Mouse (Mus musculus) induced T-regulatory cell, adult 2 months (primary cell): Measurements from ENCODE around the gene Arrdc3.

Source experiments
- DNase-seq: peaks from one replicate; pipeline ENCODE4 v3.0.0-alpha.2; 2012; ENCODE audit warnings: low read depth

Arrdc3 gene

GRCm38 (mm10) chr13:80920939-80921338 is 37.8 kb downstream of the Arrdc3 start:
- no peak for DNase-seq

GRCm38 (mm10) chr13:80921593-80922327 is 38.6 kb downstream of the Arrdc3 start:
- DNase-seq: no peak

DNA sequence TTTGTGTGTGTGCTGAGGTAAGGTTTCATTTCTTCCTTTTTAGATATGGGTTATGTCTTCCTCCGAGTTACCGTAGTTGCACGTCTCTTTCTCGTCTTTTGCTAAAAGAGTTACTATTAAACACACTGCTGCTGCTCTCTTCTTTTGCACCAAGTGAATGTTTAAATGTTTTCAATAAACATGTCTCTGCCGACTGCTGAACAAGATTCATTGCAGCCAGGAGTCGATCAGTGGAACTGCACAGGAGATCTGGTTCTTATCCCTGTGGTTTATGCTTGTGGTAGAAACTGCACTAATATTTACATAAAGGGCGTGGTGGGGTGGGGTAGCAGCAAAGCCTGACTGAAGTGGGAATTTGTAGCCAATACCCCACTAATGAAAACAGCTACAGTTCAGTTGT is 45.0 kb downstream of the Arrdc3 start:
- DNase-seq: no peak

DNA sequence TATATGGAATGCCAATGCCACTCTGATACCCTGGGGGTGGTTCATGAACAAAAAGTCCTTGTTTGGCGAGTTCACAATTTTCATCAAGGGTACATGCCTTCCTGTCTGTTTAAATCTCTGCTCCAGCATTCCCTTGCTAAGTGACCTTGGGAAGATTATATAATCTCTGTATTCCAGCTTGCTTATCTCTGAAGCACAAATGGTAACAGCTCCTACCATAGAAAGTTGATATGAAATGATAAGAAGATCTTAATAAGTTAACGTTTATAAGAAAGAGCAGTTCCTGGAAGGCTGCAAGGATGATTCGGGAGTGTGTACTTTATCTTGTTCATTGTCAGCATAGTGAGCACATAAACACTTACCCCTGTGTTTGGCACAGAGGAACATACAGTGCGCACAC is 46.8 kb downstream of the Arrdc3 start:
- no peak for DNase-seq

DNA sequence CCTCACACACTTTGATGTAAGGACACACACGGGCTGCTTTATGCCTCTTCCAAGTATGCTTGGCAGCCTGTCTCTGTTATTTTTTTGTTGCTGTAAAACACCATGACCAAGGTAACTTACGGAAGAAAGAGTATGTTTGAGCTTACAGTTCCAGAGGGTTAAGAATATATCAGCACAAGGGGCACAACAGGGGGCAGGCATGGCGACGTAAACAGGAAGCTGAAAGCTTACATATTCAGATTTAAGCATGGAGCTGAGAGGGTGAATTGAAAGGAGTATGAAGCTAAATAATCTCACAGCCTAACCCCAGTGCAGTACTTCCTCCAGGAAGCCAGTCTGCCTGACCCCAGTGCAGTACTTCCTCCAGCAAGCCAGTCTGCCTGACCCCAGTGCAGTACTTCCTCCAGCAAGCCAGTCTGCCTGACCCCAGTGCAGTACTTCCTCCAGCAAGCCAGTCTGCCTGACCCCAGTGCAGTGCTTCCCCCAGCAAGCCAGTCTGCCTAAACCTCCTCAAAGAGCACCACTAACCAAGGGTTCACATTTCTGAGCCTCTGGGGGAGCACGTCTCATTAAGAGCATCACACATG is 49.7 kb downstream of the Arrdc3 start:
- DNase-seq: no peak

- DNase-seq: no peak
Measured at GRCm38 (mm10) chr13:80936426-80936825, 53.2 kb downstream of the Arrdc3 start.

GRCm38 (mm10) chr13:80939228-80939627 is 56.0 kb downstream of the Arrdc3 start:
- DNase-seq: no peak

DNA sequence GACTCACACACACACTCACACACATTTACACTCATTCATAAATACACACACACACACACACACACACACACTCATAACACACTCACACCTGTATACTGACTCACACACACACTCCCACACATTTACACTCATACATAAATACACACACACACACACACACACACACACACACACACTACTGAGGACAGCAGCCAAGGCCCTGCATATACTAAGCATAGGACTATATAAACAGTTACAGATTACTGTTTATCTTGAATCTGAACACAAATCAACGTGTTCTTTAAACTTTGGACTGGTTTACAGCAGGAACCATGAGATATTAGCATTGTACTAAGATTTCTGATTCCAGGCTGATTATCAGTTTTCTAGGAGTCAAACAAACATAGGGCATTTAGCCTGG is 56.7 kb downstream of the Arrdc3 start:
- DNase-seq: no peak

GRCm38 (mm10) chr13:80940421-80940820 is 57.2 kb downstream of the Arrdc3 start:
- DNase-seq: peak; percentile 3

DNA sequence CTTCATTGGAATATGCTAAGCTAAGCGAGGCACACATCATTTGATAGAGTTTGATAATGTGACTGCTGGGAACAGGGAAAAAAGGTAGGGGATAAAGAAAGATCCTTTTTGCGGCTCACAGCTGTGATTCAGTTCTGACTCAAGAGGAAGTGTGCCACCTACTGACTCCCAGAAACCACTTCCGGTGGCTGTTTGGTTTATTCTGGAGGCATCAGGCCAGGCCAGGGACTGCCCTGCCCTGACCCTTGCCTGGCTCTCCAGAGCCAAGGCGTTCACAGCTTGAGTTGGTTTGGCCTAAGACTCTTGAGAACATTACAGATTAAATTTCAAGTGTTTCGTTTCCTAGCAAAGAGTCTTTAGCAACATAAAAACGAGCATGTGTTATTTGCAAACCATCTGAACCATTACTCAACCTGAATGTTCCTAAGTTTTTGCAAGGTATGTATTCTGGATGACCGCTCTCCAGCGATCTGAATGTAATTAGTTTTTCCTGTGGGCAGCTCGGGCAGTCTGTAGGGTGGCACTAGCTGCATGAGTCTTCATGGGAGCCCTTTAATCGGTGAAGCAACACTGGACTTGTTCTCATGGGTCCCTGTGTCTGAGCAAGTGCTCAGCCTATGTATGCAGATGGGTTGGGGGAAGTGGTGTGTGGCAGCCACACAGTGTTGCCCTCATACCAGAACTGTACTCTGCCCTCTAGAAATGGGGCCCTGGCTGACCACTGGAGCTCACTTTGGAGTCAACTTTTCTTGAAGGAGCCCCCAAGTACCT is 57.9 kb downstream of the Arrdc3 start:
- peak; percentile 60 for DNase-seq

DNA sequence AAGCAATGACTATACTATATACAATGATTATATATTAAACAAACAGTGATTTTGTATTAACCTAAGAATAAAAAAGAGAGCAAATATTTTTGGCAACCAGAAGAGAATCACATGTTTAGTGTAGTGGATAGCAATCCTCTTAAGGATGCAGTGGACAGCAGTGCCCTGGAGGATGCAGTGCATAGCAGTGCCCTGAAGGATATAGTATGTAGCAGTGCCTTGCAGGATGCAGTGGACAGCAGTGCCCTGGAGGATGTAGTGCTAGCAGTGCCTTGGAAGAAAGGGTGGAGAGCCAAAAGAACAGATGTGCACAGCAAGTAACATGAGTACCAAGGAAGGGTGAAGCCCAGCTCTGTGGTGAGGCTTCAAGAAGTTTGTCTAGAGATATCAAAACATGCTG is 61.3 kb downstream of the Arrdc3 start:
- no peak for DNase-seq
